Mouse (Mus musculus) testis, postnatal 10 days (tissue): ENCODE measurements around the gene Gmeb1.
"Not testable (repeated sequence)": the region's sequence is repeated elsewhere in the genome, so short reads cannot be mapped to it uniquely, and the experiment has no call there.

Experiments used
- DNase-seq: peaks from one replicate; pipeline ENCODE4 v3.0.0; 2021; ENCODE audit warnings: low spot score

Gmeb1 gene

DNA sequence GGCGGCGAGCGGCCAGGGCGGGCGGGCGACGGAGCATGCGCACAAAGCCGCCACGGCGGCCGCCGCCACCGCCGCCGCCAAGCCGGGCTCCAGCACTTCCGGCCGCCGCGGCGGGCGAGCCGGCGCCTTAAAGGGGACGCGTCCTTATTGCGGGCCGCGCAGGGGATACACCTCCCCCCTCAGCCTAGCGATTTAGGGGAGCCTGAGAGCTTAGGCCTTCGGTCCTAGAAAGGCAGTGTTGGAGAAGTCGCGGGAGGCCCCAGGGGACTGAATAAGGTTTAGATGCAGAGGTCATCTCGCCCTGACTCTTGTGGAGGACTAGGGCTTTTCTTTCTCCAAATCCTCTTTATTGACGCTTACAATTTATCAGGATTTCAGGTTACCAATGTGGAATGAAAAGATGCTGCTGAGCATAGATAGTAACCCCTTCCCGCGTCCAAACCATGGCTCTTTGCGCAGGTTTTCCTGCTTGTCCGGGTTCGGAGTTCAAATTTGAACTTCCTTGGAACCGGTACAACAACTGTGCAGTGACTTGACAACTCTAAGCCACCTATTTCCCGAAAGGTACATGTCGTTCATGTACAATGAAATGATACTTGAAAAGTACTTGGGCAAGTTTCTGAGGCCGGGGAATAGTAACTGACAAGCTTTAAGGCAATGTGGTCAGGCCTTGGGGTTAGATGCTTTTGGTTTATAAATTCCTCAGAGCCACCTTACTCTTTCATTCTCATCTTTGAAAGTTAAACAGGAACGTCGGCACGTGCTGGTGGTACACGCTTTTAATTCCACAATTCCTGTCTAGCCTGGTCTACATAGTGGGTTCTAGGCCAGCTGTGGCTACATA lies at the start of gene Gmeb1:
Gene Gmeb1, minus strand, starts transcription at position 89 of the 844 bp plus-strand sequence.
- peak; percentile 85 for DNase-seq

DNA sequence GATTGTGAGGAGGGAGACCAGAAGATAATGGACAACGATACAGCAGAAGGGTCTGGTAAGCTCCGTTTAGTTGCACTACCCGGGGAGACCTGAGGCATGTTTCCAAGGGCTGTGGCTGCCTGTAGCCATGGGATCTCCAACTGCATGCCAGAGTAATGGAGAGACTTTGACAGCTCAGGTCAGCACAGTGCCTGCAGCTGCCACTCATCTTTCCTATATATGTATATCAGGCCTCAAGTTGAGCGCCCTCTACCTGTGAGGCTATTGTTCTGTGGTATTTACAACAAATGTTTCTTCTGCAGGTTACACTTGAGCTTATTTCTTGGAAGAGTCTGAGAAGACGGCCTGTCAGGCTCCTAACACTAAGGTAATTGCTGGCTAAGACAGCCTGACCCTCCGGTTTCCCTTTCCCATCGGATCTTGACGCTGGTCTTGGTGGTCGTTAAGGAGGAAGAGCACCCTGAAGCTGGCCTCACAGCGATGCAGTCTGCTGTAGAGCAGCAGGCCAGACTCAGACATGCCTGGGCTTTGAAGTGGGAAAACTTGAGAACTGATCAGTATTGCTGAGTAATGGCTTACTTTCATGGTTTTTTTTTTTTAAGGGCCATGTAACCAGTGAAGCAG lies 48.6 kb upstream of the Gmeb1 start:
- no peak for DNase-seq

DNA sequence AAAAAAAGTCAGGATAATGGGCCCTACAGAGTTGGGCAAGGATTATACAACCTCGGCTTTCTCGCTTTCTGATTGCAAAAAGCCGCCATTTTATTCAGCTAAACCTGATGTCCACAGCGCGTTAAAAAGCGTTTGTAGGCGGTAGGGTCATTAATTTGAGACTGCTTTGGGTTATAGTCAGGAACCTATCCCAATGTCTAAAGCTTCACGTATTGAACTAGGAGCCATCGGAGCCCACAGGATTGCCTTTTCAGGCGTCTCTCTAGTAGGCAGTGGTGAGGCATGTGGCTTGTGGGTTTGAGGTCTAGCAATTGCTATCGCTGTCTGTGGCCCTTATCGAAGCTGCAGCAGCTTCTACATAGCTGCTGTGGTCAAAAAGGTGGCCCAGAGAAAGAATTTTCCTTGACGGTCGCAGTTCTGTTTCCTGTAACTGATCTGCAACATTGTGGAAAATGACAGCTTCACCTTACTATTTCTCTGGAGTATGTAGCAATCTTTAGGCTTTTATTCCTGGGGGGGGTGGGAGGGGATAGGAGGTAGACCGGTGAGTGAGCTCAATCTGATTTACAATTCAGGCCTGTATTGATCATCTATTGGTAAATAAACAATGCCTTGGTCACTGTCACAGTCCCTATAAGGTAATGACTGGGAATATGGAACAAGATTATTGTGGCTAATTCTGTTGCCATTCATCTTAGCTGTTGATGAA lies 47.9 kb upstream of the Gmeb1 start:
- no peak for DNase-seq

DNA sequence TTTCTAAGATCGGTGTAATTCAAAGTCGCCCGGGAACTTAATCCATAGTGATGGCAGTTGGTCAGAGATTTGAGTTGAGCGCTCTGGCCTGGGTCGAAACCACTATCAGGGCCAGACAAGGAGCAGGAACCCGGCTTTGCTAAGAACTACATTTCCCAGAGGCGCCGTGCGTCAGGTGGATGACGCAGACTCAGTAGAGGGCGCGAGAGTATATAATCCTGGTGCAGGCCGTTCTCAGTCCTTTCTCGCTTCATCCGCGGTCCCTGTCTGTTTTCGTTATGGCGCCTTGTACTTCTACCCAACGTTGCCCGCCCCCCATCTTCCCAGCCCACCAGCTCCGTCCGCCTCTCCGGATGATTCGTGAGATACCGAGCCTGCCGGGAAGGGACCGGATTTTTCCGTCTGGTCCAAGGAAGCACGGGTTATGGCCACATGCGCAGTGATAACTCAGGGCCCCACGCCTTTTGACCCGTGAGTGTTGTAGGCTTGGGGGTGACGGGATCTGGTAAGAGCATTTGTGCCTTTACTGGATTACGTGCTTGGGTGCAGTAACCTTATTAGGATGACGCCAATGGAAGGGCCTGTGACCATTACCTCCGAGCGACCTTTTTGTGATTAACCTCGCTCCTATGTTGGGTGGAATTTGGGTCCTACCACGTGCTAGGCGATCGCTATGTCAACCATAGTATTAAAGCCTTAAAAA lies 47.2 kb upstream of the Gmeb1 start:
- DNase-seq = peak; percentile 88

DNA sequence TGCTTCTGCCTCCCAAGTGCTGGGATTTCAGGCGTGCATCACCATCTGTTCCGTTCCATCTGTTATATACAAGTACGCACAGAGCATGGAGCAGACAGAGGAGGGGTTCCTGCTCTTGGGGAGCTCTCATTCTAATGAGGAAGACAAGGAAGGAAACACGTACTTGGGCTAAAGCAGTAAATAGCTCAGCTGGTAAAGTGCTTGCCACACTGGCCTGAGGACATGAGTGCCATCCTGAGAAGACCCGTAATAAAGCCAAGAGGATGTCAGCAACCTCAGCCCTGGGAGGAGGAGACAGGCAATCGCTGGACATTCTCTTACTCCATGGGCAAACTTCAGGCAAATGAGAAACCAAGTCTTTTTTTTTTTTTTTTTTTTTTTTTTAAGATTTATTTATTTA lies 44.6 kb upstream of the Gmeb1 start:
- no peak for DNase-seq

DNA sequence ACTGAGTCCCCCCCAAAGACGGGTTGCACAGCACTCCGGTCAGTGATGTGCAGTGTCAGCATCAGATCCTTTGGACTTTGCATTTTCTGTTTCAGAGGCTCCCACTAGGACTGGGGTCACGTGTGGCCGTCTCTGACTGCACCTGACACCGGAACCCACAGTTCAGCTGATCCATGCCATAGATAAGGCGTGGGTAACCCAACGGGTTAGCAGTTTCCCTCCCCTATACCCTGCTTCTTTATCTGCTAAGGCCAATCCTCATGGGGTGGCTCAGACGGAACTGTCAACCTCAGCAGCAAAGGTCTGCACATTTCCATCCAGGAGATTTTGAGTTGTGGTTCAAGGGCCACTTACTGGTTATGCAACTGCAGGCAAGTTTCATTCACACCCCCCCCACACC lies 43.9 kb upstream of the Gmeb1 start:
- no peak for DNase-seq

DNA sequence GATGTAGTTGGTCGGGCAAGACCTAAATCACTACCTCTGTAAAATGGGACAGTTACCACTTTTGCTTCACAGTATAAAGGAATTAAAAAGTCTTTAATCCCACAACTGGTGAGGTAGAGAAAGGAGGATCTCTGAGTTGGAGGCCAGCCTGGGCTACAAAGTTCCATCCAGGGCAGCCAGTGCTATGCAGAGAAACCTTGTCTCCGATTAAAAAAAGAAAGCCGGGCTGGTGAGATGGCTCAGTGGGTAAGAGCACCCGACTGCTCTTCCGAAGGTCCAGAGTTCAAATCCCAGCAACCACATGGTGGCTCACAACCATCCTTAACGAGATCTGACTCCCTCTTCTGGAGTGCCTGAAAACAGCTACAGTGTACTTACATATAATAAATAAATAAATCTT lies 42.1 kb upstream of the Gmeb1 start:
- not testable (repeated sequence) for DNase-seq

DNA sequence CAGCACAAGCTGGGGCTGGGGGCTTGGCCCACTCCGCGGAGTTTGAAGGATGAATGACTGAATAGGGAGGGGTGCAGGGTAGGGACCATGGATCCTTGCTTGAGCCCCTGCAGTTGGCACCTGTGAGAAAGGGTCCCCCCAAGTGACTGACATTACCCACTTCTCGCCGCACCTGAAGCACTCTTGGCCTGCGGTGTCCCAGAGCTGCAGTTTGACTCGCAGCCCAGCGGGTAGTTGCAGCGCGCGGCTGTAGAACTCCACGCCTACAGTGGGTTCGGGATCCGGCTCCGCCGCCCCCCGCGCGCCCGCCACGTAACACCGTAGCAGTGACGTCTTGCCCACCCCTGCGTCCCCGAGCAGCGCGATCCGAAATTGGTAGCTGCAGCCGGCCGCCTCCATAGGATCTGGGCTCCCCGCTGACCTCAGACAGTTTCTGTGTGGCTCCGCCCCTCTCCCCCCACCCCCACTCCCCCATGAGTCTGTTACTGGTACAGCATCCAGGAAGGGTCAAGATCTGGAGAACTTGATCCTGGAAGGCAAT lies 41.6 kb upstream of the Gmeb1 start, which contains the start of gene Rab42:
Gene Rab42, minus strand, starts transcription at position 447 of the 541 bp plus-strand sequence.
- DNase-seq = peak; percentile 71

DNA sequence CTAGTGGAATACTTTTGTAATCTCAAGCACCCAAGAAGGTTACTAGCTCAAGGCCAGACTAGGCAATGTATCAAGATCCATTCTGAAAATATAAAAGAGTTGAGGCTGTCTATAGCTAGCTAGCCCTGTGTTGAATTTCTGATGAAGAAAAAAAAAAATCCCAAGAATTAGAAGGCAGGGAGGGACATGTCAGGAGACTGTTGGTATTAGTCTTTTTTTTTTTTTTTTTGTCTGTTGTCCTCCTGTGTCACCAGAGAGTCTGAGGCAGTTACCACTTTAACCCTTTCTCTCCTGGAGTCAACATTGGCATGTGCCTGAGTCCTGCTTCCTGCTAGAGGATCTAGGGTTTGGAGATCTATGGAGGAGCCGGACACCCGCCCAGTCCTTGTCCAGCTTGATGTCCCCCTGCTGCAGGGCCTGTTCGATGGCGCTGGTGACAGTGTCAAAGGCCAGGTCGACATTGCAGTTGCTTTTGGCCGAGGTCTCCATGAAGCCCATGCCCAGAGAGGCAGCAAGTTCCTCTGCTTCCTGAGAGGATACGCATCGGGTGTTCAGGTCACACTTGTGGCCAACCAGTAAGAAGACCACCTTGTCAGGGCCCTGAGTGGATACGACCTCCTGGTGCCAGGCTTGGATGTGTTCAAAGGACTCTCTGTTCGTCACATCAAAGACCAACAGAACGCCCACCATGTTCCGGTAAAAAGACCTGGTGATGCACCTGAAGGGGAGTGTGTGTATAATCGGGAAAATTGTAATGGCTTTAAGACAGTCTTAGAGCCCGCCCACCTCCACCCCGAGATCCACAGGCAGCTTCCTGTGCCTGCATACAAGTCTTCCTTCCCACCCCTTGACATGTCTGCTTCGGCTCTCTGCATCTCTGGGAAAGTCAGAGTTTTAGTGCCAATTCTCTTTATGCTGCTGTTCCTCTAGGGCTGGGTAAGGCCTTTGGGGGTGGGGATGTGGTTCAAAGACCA lies 40.9 kb upstream of the Gmeb1 start:
- DNase-seq = no peak

DNA sequence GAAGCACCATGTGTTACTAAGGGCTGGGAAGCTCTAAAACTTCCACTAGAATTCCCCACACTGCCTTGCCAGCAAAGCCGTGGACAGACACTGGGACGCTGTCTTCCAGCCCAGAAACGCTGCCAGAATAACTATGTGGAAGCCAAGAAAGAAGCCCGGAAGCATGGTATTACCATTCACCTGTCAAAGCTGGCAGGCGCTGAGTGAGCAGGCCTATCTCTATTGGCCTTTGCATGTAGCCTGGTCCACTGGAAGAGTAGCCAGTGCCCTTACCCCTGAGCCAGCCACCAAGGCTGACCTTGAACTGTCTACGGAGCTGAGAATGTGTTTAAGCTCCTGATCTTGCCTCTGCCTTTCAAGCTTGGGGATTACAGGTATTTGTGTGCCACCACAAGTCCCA lies 40.1 kb upstream of the Gmeb1 start:
- no peak for DNase-seq

DNA sequence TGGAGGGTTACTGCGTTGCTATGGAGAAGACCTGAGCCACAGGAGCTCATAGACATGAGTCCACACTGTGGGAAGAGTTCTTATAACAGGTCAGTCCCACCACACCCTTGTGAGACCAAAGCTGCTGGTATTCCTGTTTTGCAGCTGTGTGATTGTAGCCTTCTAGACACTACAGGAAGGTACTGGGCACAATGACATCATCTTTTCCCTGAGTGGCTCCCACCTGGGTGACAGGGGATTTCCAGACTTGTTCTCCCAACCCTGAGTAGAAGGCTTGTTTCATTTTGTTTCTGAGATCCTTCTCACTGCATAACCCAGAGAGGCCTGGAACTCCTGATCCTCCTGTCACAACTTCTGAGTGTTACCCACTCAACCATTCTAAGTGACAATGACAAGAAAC lies 38.4 kb upstream of the Gmeb1 start:
- DNase-seq = no peak

DNA sequence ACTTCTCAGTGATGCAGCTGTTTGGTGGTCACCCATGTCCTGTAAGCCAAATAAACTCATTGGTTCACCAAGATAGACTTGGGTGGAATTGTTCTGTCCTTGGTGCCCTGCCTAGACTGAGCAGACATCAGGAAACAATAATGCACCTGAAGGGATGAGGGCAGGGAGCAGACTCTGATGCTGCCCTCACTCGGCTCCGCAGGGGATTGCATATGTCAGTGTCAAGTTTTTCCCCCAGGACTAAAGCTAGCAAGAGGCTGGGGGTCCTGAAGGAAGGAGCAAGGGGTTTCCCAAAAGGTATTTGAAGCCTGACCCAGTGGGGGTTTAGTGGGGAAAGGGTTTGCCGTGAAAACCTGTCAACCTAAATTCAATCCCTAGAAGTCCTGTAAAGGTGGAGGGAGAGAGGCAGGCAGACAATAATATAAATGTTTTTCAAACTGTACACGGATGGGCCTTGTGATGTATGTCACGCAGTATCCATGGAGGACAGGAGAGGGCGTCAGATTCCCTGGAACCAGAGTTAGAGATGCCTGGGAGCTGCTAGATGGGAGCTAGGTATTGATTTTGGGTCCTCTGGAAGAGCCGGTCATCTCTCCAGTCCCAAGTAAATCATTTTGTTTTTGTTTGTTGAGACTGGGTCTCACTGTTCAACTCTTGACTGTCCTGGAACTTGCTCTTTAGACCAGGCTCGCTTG lies 34.4 kb upstream of the Gmeb1 start:
- DNase-seq = no peak

DNA sequence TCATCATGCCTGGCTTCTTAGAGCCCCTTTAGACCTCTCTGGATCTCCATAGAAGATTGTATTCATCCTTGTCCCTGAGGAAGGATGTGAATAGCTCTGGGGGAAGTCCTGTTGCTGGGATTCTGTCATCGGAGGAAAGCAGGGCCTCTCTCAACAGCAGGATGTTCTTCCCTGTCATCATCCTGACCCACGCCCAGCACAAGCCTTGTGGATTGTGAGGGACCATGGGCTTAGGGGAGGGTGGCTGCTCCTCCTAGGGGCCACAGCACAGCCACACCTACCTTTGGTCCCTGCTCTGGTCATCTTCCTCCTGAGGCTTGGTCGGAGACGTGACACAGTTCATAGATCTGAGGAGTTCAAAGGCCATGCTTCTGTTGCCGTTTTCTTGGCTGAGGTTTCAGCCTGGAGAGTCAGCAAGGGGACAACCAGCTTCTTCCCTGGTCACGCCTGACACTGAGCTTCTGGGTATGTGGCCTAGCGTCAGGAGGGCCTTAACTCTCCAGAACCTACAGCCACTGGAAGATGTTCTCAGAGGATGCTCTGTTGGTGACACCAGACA lies 32.4 kb upstream of the Gmeb1 start:
- DNase-seq = no peak

DNA sequence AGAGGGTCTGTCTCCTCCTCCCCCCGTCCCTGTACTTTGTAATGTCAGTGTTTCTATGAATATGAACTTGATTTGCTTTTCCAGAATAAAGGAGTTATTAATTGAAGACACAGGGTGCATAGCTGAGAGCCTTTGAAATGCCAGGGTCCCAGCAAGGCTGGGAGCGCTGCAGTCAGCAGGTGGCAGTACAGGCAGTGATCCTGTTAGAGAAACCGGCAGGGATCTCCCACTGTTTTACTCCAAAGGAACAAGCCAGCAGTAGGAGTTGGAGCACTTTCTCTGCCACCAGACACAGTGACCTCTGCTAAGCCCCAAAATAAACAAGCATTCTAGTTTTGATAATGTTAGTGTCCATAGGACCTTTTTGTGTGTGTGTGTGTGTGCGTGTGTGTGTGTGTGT lies 31.6 kb upstream of the Gmeb1 start:
- DNase-seq = peak; percentile 84

DNA sequence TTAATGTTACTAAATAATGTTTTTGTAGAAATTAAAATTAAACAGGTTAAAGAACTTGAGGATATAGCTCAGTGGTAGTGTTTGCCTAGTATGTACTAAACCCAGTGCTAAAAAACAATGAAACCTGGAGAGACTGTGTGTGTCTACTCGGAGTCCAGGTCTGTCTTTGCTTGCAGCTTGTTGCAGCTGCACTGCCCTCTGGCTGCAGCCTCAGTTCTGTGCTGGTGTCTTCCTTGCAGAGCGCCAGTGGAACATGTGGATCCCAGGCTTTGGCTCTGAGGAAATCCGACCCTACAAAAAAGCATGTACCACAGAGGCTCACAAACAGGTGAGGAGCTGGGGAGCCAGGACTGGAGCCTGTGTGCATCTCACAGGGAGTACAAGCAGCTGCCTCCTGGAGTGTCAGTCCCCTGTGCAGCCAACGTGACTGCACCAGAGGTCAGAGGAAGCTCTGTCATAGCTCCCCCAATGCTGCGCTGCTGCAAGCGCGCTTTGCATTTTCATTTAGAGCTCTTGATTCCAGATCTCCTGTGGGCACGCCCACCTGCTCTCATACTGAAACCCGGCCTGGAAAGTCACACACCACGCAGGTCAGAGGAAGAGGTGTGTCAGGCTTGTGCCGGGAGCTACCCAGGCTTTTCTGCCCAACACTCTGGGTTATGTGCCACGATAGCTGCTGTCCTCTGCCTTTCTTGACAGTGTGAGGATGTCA lies 30.4 kb upstream of the Gmeb1 start:
- no peak for DNase-seq

DNA sequence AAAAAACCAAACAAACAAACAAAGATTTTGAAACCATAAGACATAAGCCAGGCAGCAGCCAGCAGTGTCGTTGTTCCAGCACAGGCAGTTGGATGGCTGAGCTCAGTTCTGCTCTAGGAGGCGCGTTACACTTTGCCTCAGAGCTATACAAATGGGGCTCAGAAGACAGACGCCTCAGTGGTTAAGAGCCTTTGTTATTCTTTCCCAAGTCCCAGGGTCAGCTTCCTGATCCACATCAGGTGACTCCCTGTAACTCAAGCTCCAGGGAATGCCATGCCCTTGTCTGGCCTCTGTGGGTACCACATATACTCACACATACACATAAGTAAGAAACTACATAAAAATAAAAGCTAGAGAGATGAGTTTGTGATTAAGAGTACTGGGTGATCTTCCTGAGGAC lies 29.7 kb upstream of the Gmeb1 start:
- no peak for DNase-seq

DNA sequence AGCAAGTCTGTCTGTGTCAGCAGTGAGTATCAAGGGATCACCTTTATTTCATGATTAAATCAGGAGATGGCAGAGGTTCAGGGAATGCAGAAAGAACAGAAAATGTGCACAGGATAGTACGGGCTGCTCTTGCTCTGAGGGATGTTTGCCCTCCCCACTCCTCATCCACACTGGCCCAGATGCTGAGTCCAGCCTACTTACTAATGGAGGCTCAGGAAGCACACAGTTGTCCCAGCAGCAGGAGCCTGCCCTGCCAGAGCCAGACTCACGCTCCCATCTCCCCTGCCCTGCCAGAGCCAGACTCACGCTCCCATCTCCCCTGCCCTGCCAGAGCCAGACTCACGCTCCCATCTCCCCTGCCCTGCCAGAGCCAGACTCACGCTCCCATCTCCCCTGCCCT lies 27.4 kb upstream of the Gmeb1 start:
- DNase-seq = not testable (repeated sequence)

DNA sequence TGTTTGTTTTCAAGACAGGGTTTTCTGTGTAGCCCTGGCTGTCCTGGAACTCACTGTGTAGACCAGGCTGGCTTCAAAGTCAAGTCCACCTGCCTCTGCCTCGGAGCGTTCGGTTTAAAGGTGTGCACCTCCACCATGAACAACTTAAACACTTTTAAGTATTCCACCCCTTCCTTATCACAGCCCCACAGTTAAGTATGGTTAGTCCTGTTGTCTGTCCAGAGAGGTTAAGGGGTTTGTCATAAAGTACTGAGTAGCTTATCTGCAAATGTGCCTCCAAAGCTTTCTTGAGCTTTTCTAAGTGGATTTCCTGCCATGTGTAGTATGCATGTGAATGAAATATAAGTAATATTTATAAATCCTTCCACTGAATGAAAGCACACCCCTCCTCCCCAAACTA lies 14.5 kb upstream of the Gmeb1 start:
- no peak for DNase-seq

DNA sequence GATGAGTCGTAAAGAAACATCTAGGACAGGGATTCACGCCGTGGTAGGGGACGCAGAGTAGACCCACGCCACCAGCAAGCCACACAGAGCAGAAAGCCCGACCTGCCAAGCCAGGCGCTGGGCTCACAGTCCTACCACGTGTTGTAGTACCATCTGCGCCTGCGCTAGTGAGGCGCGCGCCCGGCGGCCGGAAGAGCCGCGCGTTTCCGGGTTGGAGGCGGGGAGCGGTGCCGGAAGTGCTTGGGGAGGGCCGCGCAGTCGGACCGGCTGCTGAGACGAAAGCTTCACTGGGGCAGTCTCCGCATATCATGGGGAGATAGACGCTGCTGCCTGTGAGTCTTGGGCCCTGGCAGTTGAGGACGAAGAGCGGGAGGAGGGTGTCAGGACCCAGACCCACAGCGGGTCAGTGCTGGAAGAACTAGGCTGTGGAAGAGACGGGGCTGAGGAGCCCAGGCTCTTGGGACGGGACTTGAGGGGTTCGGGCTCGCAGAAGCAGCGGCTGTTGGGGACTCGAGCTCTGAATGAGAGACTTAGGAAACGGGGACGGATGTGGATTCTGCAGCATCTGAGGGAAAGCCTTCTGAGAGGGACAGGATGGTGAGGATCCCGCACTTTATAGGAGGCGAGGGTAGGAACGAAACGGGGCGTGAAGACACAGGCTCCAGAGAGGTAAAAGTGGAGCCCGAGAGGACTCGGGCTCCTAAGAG lies 12.9 kb upstream of the Gmeb1 start, which contains the start of gene Taf12:
Gene Taf12, plus strand, starts transcription at position 220 of the 707 bp plus-strand sequence.
- peak; percentile 93 for DNase-seq
